Mouse (Mus musculus) cerebellum, adult 2 months (tissue): Measurements from ENCODE around the gene Acaca.

Experiments
- CTCF ChIP-seq: fragments of 200-500 bp; IDR thresholded peaks from 2 replicates; pipeline ENCODE4 v1.5.1; 2011; ENCODE audit warnings: low read depth, mild to moderate bottlenecking, control low read depth, low read length, moderate library complexity, borderline replicate concordance; ENCODE audit not compliant: insufficient read depth
- POLR2A ChIP-seq: fragments of 200-500 bp; IDR thresholded peaks from 2 replicates; pipeline ENCODE4 v1.6.1; 2011; ENCODE audit warnings: low read length, control low read depth, borderline replicate concordance; ENCODE audit not compliant: insufficient read depth

- TF ChIP-seq CTCF, result no peak
- no peak for TF ChIP-seq POLR2A
These were observed 232.1 kb downstream of the Acaca start for GRCm38 (mm10) chr11:84361551-84361950.
